18 mouse cellular contexts compared by ENCODE assay signal in genomic region chr7:105733836-105734235, GRCm38 (mm10).
"Had no signal": no experiment of that assay in that cellular context is flagged by ENCODE, and none has a peak within 500 bp of the region (broad histone marks: within the 10 kb centered on the region; RNA-seq: fewer than 3 reads in every experiment).

No protein-coding gene starts in this region.

- H3K27ac ChIP-seq: kidney, postnatal 0 days; limb, embryonic 12.5 days; liver, embryonic 12.5 days; midbrain, embryonic 10.5 days had no signal

- DNase-seq: kidney, adult 11 months; kidney, adult 9 months; kidney, postnatal 36 days; layer of hippocampus, adult 9-11 months; layer of hippocampus, postnatal 36 days; lung, embryonic 14.5 days; lung, postnatal 10 days; lung, postnatal 4 days; retina, postnatal 1 day; right cerebral cortex, postnatal 4 days; spleen, adult 18-20 months; thymus, adult 2 months; thymus, postnatal 25 days had no signal

- H3K4me2 ChIP-seq: limb, embryonic 12.5 days; liver, embryonic 12.5 days; lung, embryonic 14.5 days had no signal

- H3K4me3 ChIP-seq: limb, embryonic 12.5 days; liver, embryonic 12.5 days; midbrain, embryonic 10.5 days had no signal

- H3K9ac ChIP-seq: limb, embryonic 12.5 days; lung, embryonic 14.5 days had no signal

- ATAC-seq: liver, embryonic 12.5 days; midbrain, embryonic 16.5 days had no signal

- H3K27me3 ChIP-seq: limb, embryonic 12.5 days; liver, embryonic 12.5 days had no signal

- H3K9me3 ChIP-seq: limb, embryonic 12.5 days; liver, embryonic 12.5 days; midbrain, embryonic 10.5 days had no signal
